Mouse (Mus musculus) spleen, adult 2 months (tissue): Measurements from ENCODE around the gene Glis3. TPM values are rescaled to one million over a fixed set of nuclear protein-coding genes. Genes with fewer than 3 reads are reported as not detected.

Experiments used
- DNase-seq, 2 experiments: peaks; one replicate each; pipeline versions ENCODE4 v3.0.0 to v3.0.0-alpha.2; 2012 to 2021; ENCODE audit warnings: low spot score in 2 of 2, low read depth in 1 of 2
- H3K27ac ChIP-seq: fragments of 200-500 bp; 2 replicates; pipeline ENCODE4 v1.5.1; 2012; ENCODE audit warnings: low read length, inconsistent platforms; ENCODE audit not compliant: insufficient read depth
- H3K27me3 ChIP-seq: fragments of 200-500 bp; 2 replicates; pipeline ENCODE4 v1.6.1; 2012; ENCODE audit warnings: mild to moderate bottlenecking, moderate library complexity, low read length, inconsistent platforms; ENCODE audit not compliant: control insufficient read depth, insufficient read depth
- H3K36me3 ChIP-seq: fragments of 200-500 bp; 2 replicates; pipeline ENCODE4 v1.6.1; 2012; ENCODE audit warnings: mild to moderate bottlenecking, low read length, inconsistent platforms; ENCODE audit not compliant: control insufficient read depth, insufficient read depth
- H3K4me1 ChIP-seq: fragments of 200-500 bp; 2 replicates; pipeline ENCODE4 v1.6.1; 2011; ENCODE audit warnings: inconsistent platforms; ENCODE audit not compliant: control insufficient read depth, insufficient read depth, insufficient read length
- H3K4me3 ChIP-seq: fragments of 200-500 bp; 2 replicates; pipeline ENCODE4 v1.5.1; 2011; ENCODE audit warnings: mild to moderate bottlenecking, inconsistent platforms; ENCODE audit not compliant: insufficient read depth, insufficient read length; ENCODE audit errors: extremely low read depth
- CTCF ChIP-seq: fragments of 200-500 bp; IDR thresholded peaks from 2 replicates; pipeline ENCODE4 v1.5.1; 2011; ENCODE audit warnings: mild to moderate bottlenecking, inconsistent platforms; ENCODE audit not compliant: insufficient read depth, insufficient read length, insufficient replicate concordance; ENCODE audit errors: extremely low read depth
- POLR2A ChIP-seq: fragments of 200-500 bp; IDR thresholded peaks from 2 replicates; pipeline ENCODE4 v1.6.1; 2011; ENCODE audit warnings: low read depth, low read length, inconsistent platforms
- WGBS: fragments of 180-500 bp; shearing (Covaris S2); methylation state at CpG from one replicate; pipeline ENCODE4 v1.1.7; 2018; 5-methylcytosine and 5-hydroxymethylcytosine counted together
- polyA plus RNA-seq: library from polyadenylated mRNA; depleted of rRNA; stranded (reverse); fragments of >200 nt; gene quantifications from 2 replicates; pipeline ENCODE4 v1.2.3, GENCODE M21; 2012

Gene Glis3
- polyA plus RNA-seq, 1 experiment, result 1.7 TPM

GRCm38 (mm10) chr19:28560801-28561696, 118.8 kb downstream of the Glis3 start:
- Histone ChIP-seq H3K4me3 (no peak overlapping the region), H3K4me1 (no peaks in the 10 kb centered on the region), H3K27ac (no peak overlapping the region), H3K27me3 (no peaks in the 10 kb centered on the region), H3K36me3 (no peaks in the 10 kb centered on the region)
- no peak for TF ChIP-seq CTCF
- no peak for TF ChIP-seq POLR2A
- no peak for DNase-seq
- 78% methylated on average over 8 of the region's 8 CpGs for WGBS

- H3K27ac ChIP-seq, result no peak overlapping the region
- TF ChIP-seq POLR2A, result no peak
- TF ChIP-seq CTCF, result no peak
- no peak for DNase-seq
- 88% methylated on average over 7 of the region's 7 CpGs for WGBS
- H3K27me3 ChIP-seq, result no peaks in the 10 kb centered on the region
- H3K4me3 ChIP-seq, result no peak overlapping the region
- H3K36me3 ChIP-seq, result no peaks in the 10 kb centered on the region
- H3K4me1 ChIP-seq, result no peaks in the 10 kb centered on the region
These were observed 120.0 kb downstream of the Glis3 start for GRCm38 (mm10) chr19:28559836-28560235.

- 94% methylated on average over 10 of the region's 10 CpGs for WGBS
- TF ChIP-seq POLR2A (no peak), CTCF (no peak)
- Histone ChIP-seq H3K4me1 (no peaks in the 10 kb centered on the region), H3K4me3 (no peak overlapping the region), H3K27ac (no peak overlapping the region), H3K36me3 (no peaks in the 10 kb centered on the region), H3K27me3 (no peaks in the 10 kb centered on the region)
- no peak for DNase-seq
These were observed 120.5 kb downstream of the Glis3 start for GRCm38 (mm10) chr19:28559400-28559799.

GRCm38 (mm10) chr19:28558661-28559060, 121.2 kb downstream of the Glis3 start:
- Histone ChIP-seq H3K4me3 (no peak overlapping the region), H3K36me3 (no peaks in the 10 kb centered on the region), H3K4me1 (no peaks in the 10 kb centered on the region), H3K27ac (no peak overlapping the region), H3K27me3 (no peaks in the 10 kb centered on the region)
- no peak for TF ChIP-seq POLR2A
- TF ChIP-seq CTCF, result no peak
- no peak for DNase-seq
- 84% methylated on average over 8 of the region's 8 CpGs for WGBS

- H3K4me3 ChIP-seq, result no peak overlapping the region
- TF ChIP-seq CTCF (no peak), POLR2A (no peak)
- H3K4me1 ChIP-seq, result no peaks in the 10 kb centered on the region
- WGBS, result 82% methylated on average over 5 of the region's 5 CpGs
- no peak overlapping the region for H3K27ac ChIP-seq
- no peaks in the 10 kb centered on the region for H3K27me3 ChIP-seq
- DNase-seq, result no peak
- no peaks in the 10 kb centered on the region for H3K36me3 ChIP-seq
These were observed 122.1 kb downstream of the Glis3 start for GRCm38 (mm10) chr19:28557559-28558328.

GRCm38 (mm10) chr19:28555181-28555929, 124.5 kb downstream of the Glis3 start:
- H3K27ac ChIP-seq, result no peak overlapping the region
- no peaks in the 10 kb centered on the region for H3K27me3 ChIP-seq
- no peaks in the 10 kb centered on the region for H3K36me3 ChIP-seq
- DNase-seq, result no peak
- WGBS, result 86% methylated on average over 6 of the region's 6 CpGs
- H3K4me3 ChIP-seq, result no peak overlapping the region
- TF ChIP-seq POLR2A, result no peak
- TF ChIP-seq CTCF, result no peak
- H3K4me1 ChIP-seq, result no peaks in the 10 kb centered on the region
